Mouse (Mus musculus) thymus, postnatal 0 days (tissue): ENCODE results near the gene Borcs6. TPM values are rescaled to one million over a fixed set of nuclear protein-coding genes. Genes with fewer than 3 reads are reported as not detected.
"Not testable (repeated sequence)": the region's sequence is repeated elsewhere in the genome, so short reads cannot be mapped to it uniquely, and the experiment has no call there.

ENCODE experiments used
- DNase-seq: peaks from one replicate; pipeline ENCODE4 v3.0.0-alpha.2; 2015; ENCODE audit warnings: low spot score
- polyA plus RNA-seq: library from polyadenylated mRNA; unstranded; fragments of >200 nt; fragmentation: Nextera tagmentation; extraction: Ambion mirVana; gene quantifications from 2 replicates; pipeline ENCODE4 v1.2.1, GENCODE M21; 2015

Borcs6 gene
- 9.8 and 12.4 TPM in 2 replicates for polyA plus RNA-seq

- DNase-seq: peak; percentile 96
Measured at GRCm38 (mm10) chr11:69059357-69059974, at the start of gene Borcs6. Gene Borcs6, plus strand, starts transcription at chr11:69059717.

GRCm38 (mm10) chr11:69010400-69011323 is 48.9 kb upstream of the Borcs6 start:
- no peak for DNase-seq

DNA sequence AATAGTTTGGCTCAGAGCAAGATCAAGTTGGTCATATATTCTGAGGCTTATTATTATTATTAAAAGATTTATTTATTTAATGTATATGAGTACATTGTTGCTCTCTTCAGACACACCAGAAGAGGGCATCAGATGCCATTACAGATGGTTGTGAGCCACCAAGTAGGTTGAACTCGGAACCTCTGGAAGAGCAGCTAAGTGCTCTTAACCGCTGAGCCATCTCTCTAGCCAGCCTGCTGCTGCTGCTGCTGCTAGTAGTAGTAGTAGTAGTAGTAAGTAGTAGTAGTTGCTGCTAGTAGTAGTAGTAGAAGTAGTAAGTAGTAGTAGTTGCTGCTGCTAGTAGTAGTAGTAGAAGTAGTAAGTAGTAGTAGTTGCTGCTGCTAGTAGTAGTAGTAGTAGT is 48.1 kb upstream of the Borcs6 start:
- not testable (repeated sequence) for DNase-seq

DNA sequence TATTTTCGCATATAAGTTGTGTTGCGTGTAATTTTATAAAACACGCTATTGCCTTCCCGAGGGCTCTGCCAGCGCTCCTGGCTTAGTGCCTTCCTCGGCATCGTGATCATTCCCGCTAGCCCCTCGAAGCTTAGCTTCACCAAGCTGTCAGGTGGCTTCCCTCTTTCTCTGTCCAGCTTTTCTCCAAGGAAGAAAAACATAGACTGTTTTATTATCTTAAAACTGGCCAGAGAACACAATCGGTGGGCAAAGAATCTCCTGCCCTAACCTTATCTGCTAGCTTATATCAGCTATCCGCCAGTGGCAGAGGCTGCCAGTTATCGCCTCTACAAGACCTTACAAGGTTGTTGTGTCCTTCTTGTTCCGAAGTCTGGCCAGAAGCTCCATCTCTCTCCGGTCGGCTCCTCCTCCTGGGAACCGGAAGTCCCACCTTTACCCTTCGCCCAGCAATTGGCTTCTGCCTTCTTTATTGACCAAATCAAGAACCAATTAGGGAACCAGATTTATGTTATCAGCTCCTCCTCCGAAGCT is 47.4 kb upstream of the Borcs6 start:
- DNase-seq: peak; percentile 87

- peak; percentile 93 for DNase-seq
Measured at GRCm38 (mm10) chr11:69015644-69016441, 43.7 kb upstream of the Borcs6 start, which contains the start of gene Ctc1. Gene Ctc1, plus strand, starts transcription at chr11:69015911.

DNA sequence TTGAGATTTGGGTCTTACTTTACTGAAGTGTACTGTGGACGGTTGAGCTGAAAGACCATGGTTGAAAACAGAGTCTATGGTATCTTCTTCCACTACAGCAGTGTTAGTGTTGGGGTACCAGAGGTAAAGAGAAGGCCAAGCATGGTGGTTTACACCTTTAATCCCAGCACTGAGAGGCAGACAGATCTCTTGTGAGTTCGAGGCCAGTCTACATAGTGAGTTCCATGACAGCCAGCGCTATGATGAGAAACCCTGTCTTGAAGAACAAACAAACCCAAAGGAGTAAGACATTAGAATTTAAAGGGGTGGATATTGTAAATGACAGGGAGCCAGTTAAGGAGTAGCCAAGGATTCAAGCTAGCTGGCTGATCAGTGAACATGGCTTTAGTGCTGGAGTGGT is 42.8 kb upstream of the Borcs6 start:
- no peak for DNase-seq

DNA sequence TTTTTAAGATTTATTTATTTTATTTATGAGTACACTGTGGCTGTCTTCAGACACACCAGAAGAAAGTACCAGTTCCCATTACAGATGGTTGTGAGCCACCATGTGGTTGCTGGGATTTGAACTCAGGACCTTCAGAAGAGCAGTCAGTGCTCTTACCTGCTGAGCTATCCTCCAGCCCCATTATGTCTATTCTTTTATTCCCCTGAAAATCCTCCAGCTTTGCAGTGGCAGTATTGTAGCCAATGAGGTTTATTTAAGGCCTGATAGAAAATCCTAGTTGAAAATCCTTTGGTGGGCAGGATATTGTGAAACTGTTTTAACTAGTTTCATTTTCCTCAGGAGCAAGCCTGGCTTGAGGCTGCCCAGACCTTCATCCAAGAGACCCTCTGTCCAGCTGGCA is 38.8 kb upstream of the Borcs6 start:
- DNase-seq: no peak

- DNase-seq: no peak
Measured at GRCm38 (mm10) chr11:69026562-69026961, 33.0 kb upstream of the Borcs6 start.

DNA sequence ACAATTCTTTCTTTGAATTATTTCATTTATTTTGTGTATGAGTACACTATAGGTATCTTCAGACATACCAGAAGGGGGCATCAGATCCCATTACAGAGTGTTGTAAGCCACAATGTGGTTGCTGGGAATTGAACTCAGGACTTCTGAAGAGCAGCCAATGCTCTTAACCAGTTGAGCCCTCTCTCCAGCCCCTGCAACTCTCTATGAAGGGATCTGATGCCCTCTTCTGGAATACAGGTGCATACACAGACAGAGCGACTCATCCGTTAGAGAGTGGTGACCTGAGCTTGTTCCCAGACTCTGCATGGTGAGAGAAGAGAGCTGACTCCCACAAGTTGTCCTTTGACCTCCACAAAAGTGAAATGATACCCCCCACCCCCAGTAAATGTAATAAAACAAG is 30.7 kb upstream of the Borcs6 start:
- peak; percentile 25 for DNase-seq

DNA sequence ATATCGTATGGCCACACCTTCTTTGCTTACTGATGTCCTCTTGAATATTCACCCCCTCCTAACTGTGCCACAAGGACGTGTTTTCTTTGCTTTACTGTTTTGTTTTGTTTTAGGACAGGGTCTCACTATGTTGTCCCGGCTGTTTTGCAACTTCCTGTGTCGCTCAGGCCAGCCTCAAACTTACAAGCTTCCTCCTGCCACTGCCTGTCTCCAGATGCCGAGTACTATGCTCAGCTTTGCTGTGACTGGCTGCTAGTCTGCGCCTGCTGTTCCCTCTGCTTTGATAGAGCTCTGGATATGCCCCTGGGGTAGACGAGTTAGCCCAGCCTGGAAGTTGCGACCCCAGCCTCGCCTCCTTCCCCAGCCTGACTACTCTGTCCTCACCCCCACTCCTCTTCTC is 26.0 kb upstream of the Borcs6 start:
- DNase-seq: no peak

DNA sequence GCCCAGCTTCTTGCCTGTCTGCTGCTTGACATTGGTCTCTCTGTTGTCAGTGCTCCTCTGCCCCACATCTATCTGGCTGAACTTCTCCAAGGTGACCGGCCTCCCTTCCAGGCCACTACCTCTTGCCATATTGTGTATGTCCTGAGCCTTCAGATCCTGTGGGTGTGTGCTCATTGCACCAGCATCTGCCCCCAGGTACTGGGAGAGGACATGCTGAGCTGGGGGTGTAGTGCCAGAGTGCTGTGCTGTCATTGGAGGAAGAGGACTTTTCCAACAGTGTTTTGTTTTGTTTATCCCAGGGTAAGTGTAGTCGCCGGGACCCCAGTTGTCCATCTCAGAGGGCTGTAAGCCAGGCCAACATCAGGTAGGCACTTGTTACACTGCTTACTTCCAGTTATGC is 24.9 kb upstream of the Borcs6 start:
- DNase-seq: no peak

- no peak for DNase-seq
Measured at GRCm38 (mm10) chr11:69035411-69035810, 24.1 kb upstream of the Borcs6 start.

DNA sequence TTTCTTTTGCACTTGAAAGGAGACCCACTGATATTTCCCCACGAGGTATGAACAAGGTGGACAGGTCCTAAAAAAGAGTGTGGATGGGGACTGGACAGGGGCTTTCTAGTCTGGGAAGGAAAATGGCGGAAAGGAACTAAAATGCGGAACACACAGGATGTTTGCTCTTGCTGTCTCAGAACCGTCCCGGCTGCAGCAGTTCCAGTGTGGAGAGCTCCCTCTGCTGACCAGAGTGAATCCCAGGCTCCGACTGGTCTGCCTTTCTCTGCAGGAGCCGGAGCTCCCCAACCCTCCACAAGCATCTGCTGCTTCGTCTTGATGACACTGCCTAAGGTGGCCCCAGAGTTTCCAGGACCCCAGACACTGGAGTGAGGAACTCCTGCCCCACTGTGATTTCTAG is 23.7 kb upstream of the Borcs6 start:
- peak; percentile 80 for DNase-seq

GRCm38 (mm10) chr11:69036486-69037230 is 22.9 kb upstream of the Borcs6 start:
- DNase-seq: peak; percentile 85

GRCm38 (mm10) chr11:69037231-69038061 is 22.1 kb upstream of the Borcs6 start:
- DNase-seq: peak; percentile 90

DNA sequence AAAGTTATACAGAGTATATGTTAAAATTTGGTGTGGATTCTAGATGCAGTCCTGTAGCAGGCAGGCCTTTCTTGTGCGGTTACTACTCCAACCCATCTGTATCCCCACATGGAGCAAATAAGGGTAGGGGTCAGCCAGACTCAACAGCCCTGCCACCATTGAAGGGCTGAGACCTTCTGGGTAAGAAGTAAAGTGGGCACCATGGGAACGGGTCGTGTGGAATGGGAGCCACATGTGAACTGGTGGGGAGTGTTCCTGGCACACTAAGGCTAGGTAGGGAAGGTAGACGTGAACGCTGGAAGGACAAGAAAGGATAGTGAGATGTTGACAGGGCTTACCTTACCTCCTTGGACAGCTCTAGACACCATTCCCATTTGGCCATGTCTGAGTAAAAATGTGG is 21.3 kb upstream of the Borcs6 start:
- DNase-seq: no peak

DNA sequence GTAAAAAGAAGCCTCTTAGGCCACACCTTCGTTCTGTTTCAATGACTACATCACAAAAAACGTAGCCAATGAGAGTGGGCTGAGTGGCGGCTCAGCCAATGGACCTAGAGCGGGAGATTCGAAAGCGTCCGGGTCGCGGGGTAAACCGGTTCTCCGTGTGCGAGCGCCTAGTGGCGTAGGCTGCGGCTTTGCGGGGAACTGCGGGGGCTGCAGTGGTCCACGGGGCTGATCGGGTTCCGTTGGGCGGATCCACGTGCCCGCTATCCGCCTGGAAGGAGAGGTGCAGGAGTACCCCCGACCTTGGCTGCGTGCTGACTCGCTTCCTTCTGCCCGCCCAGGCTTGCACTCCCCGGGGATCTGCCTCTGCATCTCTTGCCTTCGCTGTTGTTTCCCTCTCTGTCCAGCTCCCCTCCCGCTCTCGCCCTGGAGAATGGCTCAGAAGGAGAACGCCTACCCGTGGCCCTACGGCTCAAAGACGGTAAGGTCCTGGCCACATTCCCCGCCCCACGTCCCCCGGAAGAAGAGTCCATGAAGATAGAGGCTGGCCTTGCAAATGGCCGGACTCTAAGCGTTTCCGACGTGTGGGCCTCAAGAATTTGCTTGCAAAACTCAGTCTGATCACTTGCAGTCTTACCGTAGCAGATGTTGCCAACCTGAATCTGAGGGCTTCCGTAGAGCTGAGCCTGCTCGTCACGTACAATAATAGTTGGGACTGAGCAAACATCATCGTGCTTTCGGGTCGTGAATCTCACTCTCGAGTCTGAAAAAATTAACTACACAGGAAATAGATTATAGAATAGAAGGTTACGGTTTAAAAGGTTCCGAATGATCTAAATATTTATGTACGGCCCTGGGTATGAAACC is 13.8 kb upstream of the Borcs6 start, which contains the start of gene Aurkb:
TSS of gene Aurkb (plus strand) at position 117 of the 864 bp plus-strand sequence.
- DNase-seq: peak; percentile 93

GRCm38 (mm10) chr11:69046395-69046774 is 13.1 kb upstream of the Borcs6 start:
- no peak for DNase-seq

GRCm38 (mm10) chr11:69047592-69047991 is 11.9 kb upstream of the Borcs6 start:
- DNase-seq: no peak
